ENCODE assay signal across 8 mouse cellular contexts in the genomic region with DNA sequence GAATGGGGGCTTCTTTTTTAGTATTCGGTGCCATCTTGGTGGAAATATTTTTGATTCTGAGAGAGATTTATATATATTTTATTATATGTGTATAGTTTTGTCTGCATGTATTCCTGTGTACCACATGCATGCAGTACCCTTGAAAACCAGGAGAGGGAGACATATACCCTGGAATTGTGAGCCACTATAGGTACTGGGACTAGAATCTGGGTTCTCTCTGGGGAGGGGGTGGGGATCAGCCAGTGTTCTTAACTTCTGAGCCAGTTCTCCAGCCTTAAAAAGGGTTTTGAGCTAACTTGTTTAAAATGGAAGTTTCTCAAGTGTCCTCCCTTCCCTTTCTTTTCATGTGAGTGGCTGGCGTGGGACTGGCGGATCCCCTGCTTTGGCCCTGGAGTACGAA. TPM values are rescaled to one million over a fixed set of nuclear protein-coding genes. Genes with fewer than 3 reads are reported as not detected.
DNase-seq lines count a peak whose midpoint lies in the region; ATAC-seq and TF ChIP-seq lines count a peak whose summit lies in the region.

No protein-coding gene starts in this region.

- no peak overlapping the region for H3K4me3 ChIP-seq in gastrocnemius, adult 2 months
- no peak overlapping the region for H3K4me3 ChIP-seq in forebrain, embryonic 15.5 days
- H3K4me3 ChIP-seq in lung, embryonic 16.5 days (ENCODE audit: low read length): no peak overlapping the region
- H3K4me3 ChIP-seq in small intestine, adult 2 months (ENCODE audit: low read depth, low read length): no peak overlapping the region

- no peaks in the 10 kb centered on the region for H3K36me3 ChIP-seq in forebrain, embryonic 15.5 days
- H3K36me3 ChIP-seq in lung, embryonic 16.5 days (ENCODE audit: control insufficient read depth, insufficient read depth, low read length): no peaks in the 10 kb centered on the region
- H3K36me3 ChIP-seq in small intestine, adult 2 months (ENCODE audit: control insufficient read depth, insufficient read depth, low read length): no peaks in the 10 kb centered on the region

- intact Hi-C loops in gastrocnemius, adult 2 months (cut with DNase I): loop anchor here (2.0 to 5.0 kb wide), 2 partner anchors 98 to 190 kb away; a partner anchor contains a TSS
- intact Hi-C loops in gastrocnemius, postnatal 14 days (cut with DNase I; ENCODE audit: low total_unique reads): no loop called here

- 57% methylated on average over 4 of the region's 4 CpGs for WGBS in forebrain, embryonic 15.5 days
- WGBS in lung, embryonic 16.5 days: 59% methylated on average over 4 of the region's 4 CpGs
- 73% methylated on average over 4 of the region's 4 CpGs for WGBS in small intestine, adult 2 months

- no peaks in the 10 kb centered on the region for H3K4me1 ChIP-seq in forebrain, embryonic 15.5 days
- no peaks in the 10 kb centered on the region for H3K4me1 ChIP-seq in lung, embryonic 16.5 days (replicated peaks; ENCODE audit: control insufficient read depth, insufficient read depth, low read length)
- H3K4me1 ChIP-seq in small intestine, adult 2 months (ENCODE audit: control insufficient read depth, insufficient read depth, insufficient read length, low read length): no peaks in the 10 kb centered on the region

- peak; percentile 21 for DNase-seq in gastrocnemius, adult 2 months
- no peak for DNase-seq in gastrocnemius, postnatal 14 days
- peak; percentile 63 for DNase-seq in CD4-positive helper T cell, adult 2 months (ENCODE audit: low read depth, low spot score)
- DNase-seq in c-Kit-negative CD71-positive TER-119-positive erythroid progenitor cells, embryonic 14.5 days (ENCODE audit: low read depth, low spot score): peak; percentile 50
- peak; percentile 61 to 69 for DNase-seq in kidney, postnatal 36 days

- peak; percentile 80 for TF ChIP-seq CTCF in gastrocnemius, adult 2 months (IDR thresholded peaks at IDR 0.05)
- TF ChIP-seq CTCF in small intestine, adult 2 months (IDR thresholded peaks at IDR 0.05; ENCODE audit: extremely low read depth, insufficient read length, insufficient replicate concordance, low read depth, low read length): 0 out of 2 replicates have a peak, but pooled peaks have one; percentile 13

- no peak overlapping the region for H3K9ac ChIP-seq in forebrain, embryonic 15.5 days (replicated peaks)
- no peak overlapping the region for H3K9ac ChIP-seq in lung, embryonic 16.5 days (ENCODE audit: low read length)

- H3K27ac ChIP-seq in gastrocnemius, adult 2 months: no peak overlapping the region
- H3K27ac ChIP-seq in forebrain, embryonic 15.5 days (replicated peaks): no peak overlapping the region
- no peak overlapping the region for H3K27ac ChIP-seq in lung, embryonic 16.5 days (ENCODE audit: low read length)
- no peak overlapping the region for H3K27ac ChIP-seq in small intestine, adult 2 months (ENCODE audit: insufficient read depth, low read depth, low read length)

- H3K4me2 ChIP-seq in forebrain, embryonic 15.5 days (replicated peaks): no peak overlapping the region
- no peak overlapping the region for H3K4me2 ChIP-seq in lung, embryonic 16.5 days (ENCODE audit: low read depth, low read length)

- no peaks in the 10 kb centered on the region for H3K9me3 ChIP-seq in forebrain, embryonic 15.5 days
- H3K9me3 ChIP-seq in lung, embryonic 16.5 days (ENCODE audit: control insufficient read depth, low read length): no peaks in the 10 kb centered on the region

- no peak for TF ChIP-seq POLR2A in small intestine, adult 2 months (IDR thresholded peaks at IDR 0.05; ENCODE audit: low read depth, low read length)

- H3K27me3 ChIP-seq in forebrain, embryonic 15.5 days: no peaks in the 10 kb centered on the region
- no peaks in the 10 kb centered on the region for H3K27me3 ChIP-seq in lung, embryonic 16.5 days (ENCODE audit: control insufficient read depth, insufficient read depth, low read depth, low read length)
- no peaks in the 10 kb centered on the region for H3K27me3 ChIP-seq in small intestine, adult 2 months (ENCODE audit: control insufficient read depth, insufficient read depth, low read length)

- ATAC-seq in forebrain, embryonic 15.5 days (replicated peaks): peak; percentile 63; the same call in 1 of the 2 replicates
- ATAC-seq in lung, embryonic 16.5 days (ENCODE audit: low read depth): peak; percentile 72; the same call in 1 of the 2 replicates

RNA-seq across cellular contexts. Expression of a gene that starts 12.8 kb away (rescaled TPM):
- under 1 TPM; 0.15 to 0.25 TPM for total RNA-seq in gastrocnemius, adult 2 months (2021)
- under 1 TPM; 0.42 to 0.62 TPM for total RNA-seq in gastrocnemius, postnatal 14 days (2021)
- 0.22 and 0.28 TPM in 2 replicates for polyA plus RNA-seq in forebrain, embryonic 15.5 days (2015; fragmentation: Nextera tagmentation; extraction: Ambion mirVana)
- 2.1 and 3.1 TPM in 2 replicates for polyA plus RNA-seq in lung, embryonic 16.5 days (2015; fragmentation: Nextera tagmentation; extraction: Ambion mirVana)
- 5.7 and 12.5 TPM in 2 replicates for polyA plus RNA-seq in small intestine, adult 2 months (2012; rRNA removed)

RNA-seq across cellular contexts. Expression of a gene that starts 35.0 kb away (rescaled TPM):
- 10 to 100 TPM; 30.1 to 36.3 TPM for total RNA-seq in gastrocnemius, adult 2 months (2021)
- total RNA-seq in gastrocnemius, postnatal 14 days (2021): 10 to 100 TPM; 19.3 to 23.1 TPM
- 48.7 and 49.5 TPM in 2 replicates for polyA plus RNA-seq in forebrain, embryonic 15.5 days (2015; fragmentation: Nextera tagmentation; extraction: Ambion mirVana)
- 49.6 and 54.5 TPM in 2 replicates for polyA plus RNA-seq in lung, embryonic 16.5 days (2015; fragmentation: Nextera tagmentation; extraction: Ambion mirVana)
- polyA plus RNA-seq in small intestine, adult 2 months (2012; rRNA removed): 44.5 and 81.9 TPM in 2 replicates

RNA-seq across cellular contexts. Expression of a gene that starts 36.5 kb away (rescaled TPM):
- 10 to 100 TPM; 35.2 to 38.9 TPM for total RNA-seq in gastrocnemius, adult 2 months (2021)
- 10 to 100 TPM; 21.4 to 25.7 TPM for total RNA-seq in gastrocnemius, postnatal 14 days (2021)
- 12.1 and 12.7 TPM in 2 replicates for polyA plus RNA-seq in forebrain, embryonic 15.5 days (2015; fragmentation: Nextera tagmentation; extraction: Ambion mirVana)
- polyA plus RNA-seq in lung, embryonic 16.5 days (2015; fragmentation: Nextera tagmentation; extraction: Ambion mirVana): 15.1 and 17.6 TPM in 2 replicates
- 27.3 and 47.4 TPM in 2 replicates for polyA plus RNA-seq in small intestine, adult 2 months (2012; rRNA removed)

RNA-seq across cellular contexts. Expression of a gene that starts 48.4 kb away (rescaled TPM):
- 10 to 100 TPM; 25.1 to 35.4 TPM for total RNA-seq in gastrocnemius, adult 2 months (2021)
- 10 to 100 TPM; 24.7 to 27.0 TPM for total RNA-seq in gastrocnemius, postnatal 14 days (2021)
- 159 and 166 TPM in 2 replicates for polyA plus RNA-seq in forebrain, embryonic 15.5 days (2015; fragmentation: Nextera tagmentation; extraction: Ambion mirVana)
- 138 and 147 TPM in 2 replicates for polyA plus RNA-seq in lung, embryonic 16.5 days (2015; fragmentation: Nextera tagmentation; extraction: Ambion mirVana)
- 56.3 and 62.1 TPM in 2 replicates for polyA plus RNA-seq in small intestine, adult 2 months (2012; rRNA removed)
